Mouse (Mus musculus): ENCODE measurements at regions not wholly inside any gene's neighbourhood (a gene's known extent, or its start where the extent isn't known, plus 50 kb on each side); places are given as distances from the start of the nearest gene placed in this dataset.

- no peak overlapping the region for H3K9ac ChIP-seq (ENCODE audit: low read length)
- H3K27ac ChIP-seq (ENCODE audit: low read depth, low read length), result no peak overlapping the region
- ATAC-seq (replicated peaks; ENCODE audit: low FRiP score), result no peak
- no peak overlapping the region for H3K4me2 ChIP-seq (ENCODE audit: low read depth, low read length, severe bottlenecking)
- H3K4me1 ChIP-seq (replicated peaks; ENCODE audit: control insufficient read depth, insufficient read depth, low read length), result no peaks in the 10 kb centered on the region
- DNase-seq (ENCODE audit: low spot score), result no peak
- H3K36me3 ChIP-seq (ENCODE audit: control insufficient read depth, insufficient read depth, low read length), result no peaks in the 10 kb centered on the region
- no peaks in the 10 kb centered on the region for H3K27me3 ChIP-seq (ENCODE audit: control insufficient read depth, insufficient read depth, low read length)
- H3K4me3 ChIP-seq (ENCODE audit: low read depth, low read length), result no peak overlapping the region
- H3K9me3 ChIP-seq (ENCODE audit: control insufficient read depth, low read length), result no peaks in the 10 kb centered on the region
Observed at GRCm38 (mm10) chr4:94147964-94148533, 408.3 kb upstream of the Gm10306 start.

GRCm38 (mm10) chr4:94149056-94149455 lies 407.3 kb upstream of the Gm10306 start:
- H3K9ac ChIP-seq (ENCODE audit: low read length), result no peak overlapping the region
- DNase-seq (ENCODE audit: low spot score) (no peak), ATAC-seq (replicated peaks; ENCODE audit: low FRiP score) (no peak)
- H3K4me2 ChIP-seq (ENCODE audit: low read depth, low read length, severe bottlenecking), result no peak overlapping the region
- H3K4me1 ChIP-seq (replicated peaks; ENCODE audit: control insufficient read depth, insufficient read depth, low read length), result no peaks in the 10 kb centered on the region
- H3K4me3 ChIP-seq (ENCODE audit: low read depth, low read length), result no peak overlapping the region
- H3K9me3 ChIP-seq (ENCODE audit: control insufficient read depth, low read length), result no peaks in the 10 kb centered on the region
- H3K36me3 ChIP-seq (ENCODE audit: control insufficient read depth, insufficient read depth, low read length), result no peaks in the 10 kb centered on the region
- H3K27ac ChIP-seq (ENCODE audit: low read depth, low read length), result no peak overlapping the region
- no peaks in the 10 kb centered on the region for H3K27me3 ChIP-seq (ENCODE audit: control insufficient read depth, insufficient read depth, low read length)
- 81% methylated on average over 3 of the region's 3 CpGs for WGBS

GRCm38 (mm10) chr4:94160620-94161019 lies 395.7 kb upstream of the Gm10306 start:
- Histone ChIP-seq H3K9ac (ENCODE audit: low read length) (no peak overlapping the region), H3K4me3 (ENCODE audit: low read depth, low read length) (no peak overlapping the region), H3K4me1 (replicated peaks; ENCODE audit: control insufficient read depth, insufficient read depth, low read length) (no peaks in the 10 kb centered on the region), H3K27ac (ENCODE audit: low read depth, low read length) (no peak overlapping the region), H3K36me3 (ENCODE audit: control insufficient read depth, insufficient read depth, low read length) (no peaks in the 10 kb centered on the region), H3K9me3 (ENCODE audit: control insufficient read depth, low read length) (no peaks in the 10 kb centered on the region), H3K27me3 (ENCODE audit: control insufficient read depth, insufficient read depth, low read length) (no peaks in the 10 kb centered on the region), H3K4me2 (ENCODE audit: low read depth, low read length, severe bottlenecking) (no peak overlapping the region)
- 86% methylated on average over 2 of the region's 2 CpGs for WGBS
- DNase-seq (ENCODE audit: low spot score), result no peak
- ATAC-seq (replicated peaks; ENCODE audit: low FRiP score), result no peak

- Histone ChIP-seq H3K9ac (ENCODE audit: low read length) (no peak overlapping the region), H3K9me3 (ENCODE audit: control insufficient read depth, low read length) (no peaks in the 10 kb centered on the region), H3K27me3 (ENCODE audit: control insufficient read depth, insufficient read depth, low read length) (no peaks in the 10 kb centered on the region), H3K4me2 (ENCODE audit: low read depth, low read length, severe bottlenecking) (no peak overlapping the region), H3K36me3 (ENCODE audit: control insufficient read depth, insufficient read depth, low read length) (no peaks in the 10 kb centered on the region), H3K27ac (ENCODE audit: low read depth, low read length) (no peak overlapping the region), H3K4me1 (replicated peaks; ENCODE audit: control insufficient read depth, insufficient read depth, low read length) (no peaks in the 10 kb centered on the region), H3K4me3 (ENCODE audit: low read depth, low read length) (no peak overlapping the region)
- 88% methylated on average over 2 of the region's 2 CpGs for WGBS
- ATAC-seq (replicated peaks; ENCODE audit: low FRiP score), result no peak
- DNase-seq (ENCODE audit: low spot score), result no peak
Observed at GRCm38 (mm10) chr4:94173096-94173495, 383.2 kb upstream of the Gm10306 start.

GRCm38 (mm10) chr4:94186997-94187396 lies 369.3 kb upstream of the Gm10306 start:
- H3K9ac ChIP-seq (ENCODE audit: low read length), result no peak overlapping the region
- H3K4me2 ChIP-seq (ENCODE audit: low read depth, low read length, severe bottlenecking), result no peak overlapping the region
- no peak overlapping the region for H3K4me3 ChIP-seq (ENCODE audit: low read depth, low read length)
- H3K27me3 ChIP-seq (ENCODE audit: control insufficient read depth, insufficient read depth, low read length), result no peaks in the 10 kb centered on the region
- no peaks in the 10 kb centered on the region for H3K36me3 ChIP-seq (ENCODE audit: control insufficient read depth, insufficient read depth, low read length)
- no peaks in the 10 kb centered on the region for H3K9me3 ChIP-seq (ENCODE audit: control insufficient read depth, low read length)
- no peak overlapping the region for H3K27ac ChIP-seq (ENCODE audit: low read depth, low read length)
- 81% methylated on average over 4 of the region's 4 CpGs for WGBS
- no peak for ATAC-seq (replicated peaks; ENCODE audit: low FRiP score)
- DNase-seq (ENCODE audit: low spot score), result no peak
- H3K4me1 ChIP-seq (replicated peaks; ENCODE audit: control insufficient read depth, insufficient read depth, low read length), result no peaks in the 10 kb centered on the region

- Histone ChIP-seq H3K27ac (ENCODE audit: low read depth, low read length) (no peak overlapping the region), H3K27me3 (ENCODE audit: control insufficient read depth, insufficient read depth, low read length) (no peaks in the 10 kb centered on the region), H3K9ac (ENCODE audit: low read length) (no peak overlapping the region), H3K4me3 (ENCODE audit: low read depth, low read length) (no peak overlapping the region), H3K4me1 (replicated peaks; ENCODE audit: control insufficient read depth, insufficient read depth, low read length) (no peaks in the 10 kb centered on the region), H3K4me2 (ENCODE audit: low read depth, low read length, severe bottlenecking) (no peak overlapping the region), H3K9me3 (ENCODE audit: control insufficient read depth, low read length) (no peaks in the 10 kb centered on the region), H3K36me3 (ENCODE audit: control insufficient read depth, insufficient read depth, low read length) (no peaks in the 10 kb centered on the region)
- ATAC-seq (replicated peaks; ENCODE audit: low FRiP score) (no peak), DNase-seq (ENCODE audit: low spot score) (no peak)
- 76% methylated on average over 2 of the region's 2 CpGs for WGBS
Observed at GRCm38 (mm10) chr4:94188354-94188753, 368.0 kb upstream of the Gm10306 start.

GRCm38 (mm10) chr4:94188888-94189287 lies 367.5 kb upstream of the Gm10306 start:
- no peak for ATAC-seq (replicated peaks; ENCODE audit: low FRiP score)
- WGBS, result 79% methylated on average over 3 of the region's 3 CpGs

GRCm38 (mm10) chr4:94190940-94191339 lies 365.4 kb upstream of the Gm10306 start:
- DNase-seq (ENCODE audit: low spot score), result no peak

More at GRCm38 (mm10) chr4:94188888-94189287, 367.5 kb upstream of the Gm10306 start:
- Histone ChIP-seq H3K36me3 (ENCODE audit: control insufficient read depth, insufficient read depth, low read length) (no peaks in the 10 kb centered on the region), H3K4me1 (replicated peaks; ENCODE audit: control insufficient read depth, insufficient read depth, low read length) (no peaks in the 10 kb centered on the region), H3K4me3 (ENCODE audit: low read depth, low read length) (no peak overlapping the region), H3K27ac (ENCODE audit: low read depth, low read length) (no peak overlapping the region), H3K27me3 (ENCODE audit: control insufficient read depth, insufficient read depth, low read length) (no peaks in the 10 kb centered on the region), H3K9me3 (ENCODE audit: control insufficient read depth, low read length) (no peaks in the 10 kb centered on the region), H3K9ac (ENCODE audit: low read length) (no peak overlapping the region), H3K4me2 (ENCODE audit: low read depth, low read length, severe bottlenecking) (no peak overlapping the region)
- no peak for DNase-seq (ENCODE audit: low spot score)

GRCm38 (mm10) chr4:94216265-94216664 lies 340.1 kb upstream of the Gm10306 start:
- no peaks in the 10 kb centered on the region for H3K4me1 ChIP-seq (replicated peaks; ENCODE audit: control insufficient read depth, insufficient read depth, low read length)
- WGBS, result 90% methylated on average over 1 of the region's 1 CpGs
- DNase-seq (ENCODE audit: low spot score) (no peak), ATAC-seq (replicated peaks; ENCODE audit: low FRiP score) (no peak)
- H3K9ac ChIP-seq (ENCODE audit: low read length), result no peak overlapping the region
- no peak overlapping the region for H3K27ac ChIP-seq (ENCODE audit: low read depth, low read length)
- no peaks in the 10 kb centered on the region for H3K36me3 ChIP-seq (ENCODE audit: control insufficient read depth, insufficient read depth, low read length)
- H3K27me3 ChIP-seq (ENCODE audit: control insufficient read depth, insufficient read depth, low read length), result no peaks in the 10 kb centered on the region
- H3K4me2 ChIP-seq (ENCODE audit: low read depth, low read length, severe bottlenecking), result no peak overlapping the region
- no peak overlapping the region for H3K4me3 ChIP-seq (ENCODE audit: low read depth, low read length)
- no peaks in the 10 kb centered on the region for H3K9me3 ChIP-seq (ENCODE audit: control insufficient read depth, low read length)

More at GRCm38 (mm10) chr4:94190940-94191339, 365.4 kb upstream of the Gm10306 start:
- Histone ChIP-seq H3K4me3 (ENCODE audit: low read depth, low read length) (no peak overlapping the region), H3K9me3 (ENCODE audit: control insufficient read depth, low read length) (no peaks in the 10 kb centered on the region), H3K4me2 (ENCODE audit: low read depth, low read length, severe bottlenecking) (no peak overlapping the region), H3K4me1 (replicated peaks; ENCODE audit: control insufficient read depth, insufficient read depth, low read length) (no peaks in the 10 kb centered on the region), H3K27ac (ENCODE audit: low read depth, low read length) (no peak overlapping the region), H3K36me3 (ENCODE audit: control insufficient read depth, insufficient read depth, low read length) (no peaks in the 10 kb centered on the region), H3K27me3 (ENCODE audit: control insufficient read depth, insufficient read depth, low read length) (no peaks in the 10 kb centered on the region), H3K9ac (ENCODE audit: low read length) (no peak overlapping the region)
- WGBS, result 79% methylated on average over 2 of the region's 2 CpGs
- no peak for ATAC-seq (replicated peaks; ENCODE audit: low FRiP score)

All from forebrain, embryonic 11.5 days (tissue).